Mouse (Mus musculus) cerebellum, adult 2 months (tissue): Measurements from ENCODE around the gene Evl.

ENCODE experiments used
- CTCF ChIP-seq: fragments of 200-500 bp; IDR thresholded peaks from 2 replicates; pipeline ENCODE4 v1.5.1; 2011; ENCODE audit warnings: low read depth, mild to moderate bottlenecking, control low read depth, low read length, moderate library complexity, borderline replicate concordance; ENCODE audit not compliant: insufficient read depth
- POLR2A ChIP-seq: fragments of 200-500 bp; IDR thresholded peaks from 2 replicates; pipeline ENCODE4 v1.6.1; 2011; ENCODE audit warnings: low read length, control low read depth, borderline replicate concordance; ENCODE audit not compliant: insufficient read depth

DNA sequence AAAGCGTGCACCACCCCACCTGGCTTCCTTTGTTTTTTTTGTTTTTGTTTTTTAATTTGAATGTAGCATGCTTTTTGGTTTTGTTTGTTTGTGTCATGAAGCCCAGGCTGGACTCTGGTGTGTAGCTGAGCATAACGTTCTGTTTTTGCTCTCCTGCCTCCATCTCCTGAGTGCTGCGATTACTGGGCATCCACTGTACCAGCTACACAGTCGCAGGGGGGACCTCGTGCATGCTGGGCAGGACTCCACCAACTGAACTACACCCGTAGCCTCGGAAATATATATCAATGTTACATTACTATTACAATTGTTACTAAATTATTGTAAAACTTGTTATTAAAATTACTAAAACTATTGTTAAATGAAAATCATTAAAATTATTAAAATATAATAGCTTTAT, 183.3 kb downstream of the Evl start:
- no peak for TF ChIP-seq CTCF
- TF ChIP-seq POLR2A, result no peak
